Mouse (Mus musculus): ENCODE data around the gene Tmem129. TPM values are rescaled to one million over a fixed set of nuclear protein-coding genes. Genes with fewer than 3 reads are reported as not detected.

Tmem129 gene
- polyA plus RNA-seq, 1 experiment from 2014 or later, result 35.7 TPM

- no peak overlapping the region for H3K9ac ChIP-seq (ENCODE audit: low read depth, low read length)
- peak overlapping the region; percentile 32 for H3K27ac ChIP-seq (ENCODE audit: low read depth, low read length)
Observed at GRCm38 (mm10) chr5:33638826-33639225, 19.4 kb downstream of the Tmem129 start.

GRCm38 (mm10) chr5:33637606-33638350, 20.4 kb downstream of the Tmem129 start:
- DNase-seq (ENCODE audit: low spot score), result no peak
- WGBS, result 84% methylated on average over 3 of the region's 3 CpGs

More at GRCm38 (mm10) chr5:33638826-33639225, 19.4 kb downstream of the Tmem129 start:
- Histone ChIP-seq H3K4me1 (replicated peaks; ENCODE audit: control insufficient read depth, insufficient read depth, low read length) (no peaks in the 10 kb centered on the region), H3K9me3 (ENCODE audit: control insufficient read depth, low read length) (no peaks in the 10 kb centered on the region), H3K4me3 (ENCODE audit: low read depth, low read length) (no peak overlapping the region), H3K36me3 (ENCODE audit: control insufficient read depth, insufficient read depth, low read length) (peaks cover 41% of the 10 kb centered on the region), H3K4me2 (no peak overlapping the region), H3K27me3 (replicated peaks; ENCODE audit: control insufficient read depth, insufficient read depth, low read length) (no peaks in the 10 kb centered on the region)
- 68% methylated on average over 4 of the region's 4 CpGs for WGBS
- DNase-seq (ENCODE audit: low spot score) (no peak), ATAC-seq (replicated peaks; ENCODE audit: low FRiP score) (no peak)

GRCm38 (mm10) chr5:33635361-33635760, 22.9 kb downstream of the Tmem129 start:
- Histone ChIP-seq H3K27ac (ENCODE audit: low read depth, low read length) (no peak overlapping the region), H3K4me1 (replicated peaks; ENCODE audit: control insufficient read depth, insufficient read depth, low read length) (peaks cover 7% of the 10 kb centered on the region), H3K4me2 (no peak overlapping the region), H3K9ac (ENCODE audit: low read depth, low read length) (no peak overlapping the region), H3K9me3 (ENCODE audit: control insufficient read depth, low read length) (no peaks in the 10 kb centered on the region), H3K27me3 (replicated peaks; ENCODE audit: control insufficient read depth, insufficient read depth, low read length) (no peaks in the 10 kb centered on the region), H3K4me3 (ENCODE audit: low read depth, low read length) (no peak overlapping the region), H3K36me3 (ENCODE audit: control insufficient read depth, insufficient read depth, low read length) (peaks cover 17% of the 10 kb centered on the region)
- 68% methylated on average over 3 of the region's 3 CpGs for WGBS
- ATAC-seq (replicated peaks; ENCODE audit: low FRiP score) (peak; percentile 79), DNase-seq (ENCODE audit: low spot score) (no peak)

More at GRCm38 (mm10) chr5:33637606-33638350, 20.4 kb downstream of the Tmem129 start:
- no peak overlapping the region for H3K4me3 ChIP-seq (ENCODE audit: low read depth, low read length)
- ATAC-seq (replicated peaks; ENCODE audit: low FRiP score), result no peak
- H3K27me3 ChIP-seq (replicated peaks; ENCODE audit: control insufficient read depth, insufficient read depth, low read length), result no peaks in the 10 kb centered on the region
- H3K27ac ChIP-seq (ENCODE audit: low read depth, low read length), result no peak overlapping the region
- no peak overlapping the region for H3K9ac ChIP-seq (ENCODE audit: low read depth, low read length)
- no peaks in the 10 kb centered on the region for H3K9me3 ChIP-seq (ENCODE audit: control insufficient read depth, low read length)
- H3K36me3 ChIP-seq (ENCODE audit: control insufficient read depth, insufficient read depth, low read length), result peaks cover 31% of the 10 kb centered on the region
- no peak overlapping the region for H3K4me2 ChIP-seq
- H3K4me1 ChIP-seq (replicated peaks; ENCODE audit: control insufficient read depth, insufficient read depth, low read length), result no peaks in the 10 kb centered on the region

GRCm38 (mm10) chr5:33632526-33632925, 25.7 kb downstream of the Tmem129 start:
- WGBS, result 87% methylated on average over 1 of the region's 1 CpGs
- no peak overlapping the region for H3K27ac ChIP-seq (ENCODE audit: low read depth, low read length)

GRCm38 (mm10) chr5:33630615-33631014, 27.6 kb downstream of the Tmem129 start:
- Histone ChIP-seq H3K27ac (ENCODE audit: low read depth, low read length) (peak overlapping the region; percentile 44), H3K36me3 (ENCODE audit: control insufficient read depth, insufficient read depth, low read length) (0 out of 2 replicates have a peak, but pooled peaks cover 2% of the 10 kb centered on the region), H3K9me3 (ENCODE audit: control insufficient read depth, low read length) (no peaks in the 10 kb centered on the region), H3K4me2 (peak overlapping the region; percentile 85), H3K9ac (ENCODE audit: low read depth, low read length) (peak overlapping the region; percentile 61), H3K4me3 (ENCODE audit: low read depth, low read length) (peak overlapping the region; percentile 92), H3K4me1 (replicated peaks; ENCODE audit: control insufficient read depth, insufficient read depth, low read length) (peaks cover 18% of the 10 kb centered on the region), H3K27me3 (replicated peaks; ENCODE audit: control insufficient read depth, insufficient read depth, low read length) (no peaks in the 10 kb centered on the region)
- 67% methylated on average over 4 of the region's 4 CpGs for WGBS
- ATAC-seq (replicated peaks; ENCODE audit: low FRiP score) (no peak), DNase-seq (ENCODE audit: low spot score) (no peak)

More at GRCm38 (mm10) chr5:33632526-33632925, 25.7 kb downstream of the Tmem129 start:
- ATAC-seq (replicated peaks; ENCODE audit: low FRiP score), result no peak
- no peak for DNase-seq (ENCODE audit: low spot score)
- Histone ChIP-seq H3K4me2 (no peak overlapping the region), H3K36me3 (ENCODE audit: control insufficient read depth, insufficient read depth, low read length) (peaks cover 2% of the 10 kb centered on the region; the same call in 1 of the 2 replicates), H3K4me3 (ENCODE audit: low read depth, low read length) (no peak overlapping the region), H3K4me1 (replicated peaks; ENCODE audit: control insufficient read depth, insufficient read depth, low read length) (peaks cover 18% of the 10 kb centered on the region), H3K9me3 (ENCODE audit: control insufficient read depth, low read length) (no peaks in the 10 kb centered on the region), H3K27me3 (replicated peaks; ENCODE audit: control insufficient read depth, insufficient read depth, low read length) (no peaks in the 10 kb centered on the region), H3K9ac (ENCODE audit: low read depth, low read length) (no peak overlapping the region)

- 5% methylated on average over 9 of the region's 9 CpGs for WGBS
- peak overlapping the region; percentile 44 for H3K27ac ChIP-seq (ENCODE audit: low read depth, low read length)
- no peaks in the 10 kb centered on the region for H3K9me3 ChIP-seq (ENCODE audit: control insufficient read depth, low read length)
- peak overlapping the region; percentile 61 for H3K9ac ChIP-seq (ENCODE audit: low read depth, low read length)
- peak overlapping the region; percentile 92 for H3K4me3 ChIP-seq (ENCODE audit: low read depth, low read length)
- H3K27me3 ChIP-seq (replicated peaks; ENCODE audit: control insufficient read depth, insufficient read depth, low read length), result no peaks in the 10 kb centered on the region
- ATAC-seq (replicated peaks; ENCODE audit: low FRiP score) (peak; percentile 72), DNase-seq (ENCODE audit: low spot score) (no peak)
- H3K4me2 ChIP-seq, result peak overlapping the region; percentile 85
- peaks cover 18% of the 10 kb centered on the region for H3K4me1 ChIP-seq (replicated peaks; ENCODE audit: control insufficient read depth, insufficient read depth, low read length)
- H3K36me3 ChIP-seq (ENCODE audit: control insufficient read depth, insufficient read depth, low read length), result 0 out of 2 replicates have a peak, but pooled peaks cover 2% of the 10 kb centered on the region
Observed at GRCm38 (mm10) chr5:33630061-33630460, 28.2 kb downstream of the Tmem129 start.

GRCm38 (mm10) chr5:33629301-33629987, 28.8 kb downstream of the Tmem129 start, which contains the start of the genes Fam53a and Gm9903:
Gene Fam53a, minus strand, starts transcription at chr5:33629635.
Gene Gm9903, plus strand, starts transcription at chr5:33629925.
- no peaks in the 10 kb centered on the region for H3K9me3 ChIP-seq (ENCODE audit: control insufficient read depth, low read length)
- H3K4me1 ChIP-seq (replicated peaks; ENCODE audit: control insufficient read depth, insufficient read depth, low read length), result peaks cover 18% of the 10 kb centered on the region
- WGBS, result under 1% methylated on average over 98 of the region's 99 CpGs
- H3K4me2 ChIP-seq, result peak within 1 kb of the TSS; percentile 85
- H3K27me3 ChIP-seq (replicated peaks; ENCODE audit: control insufficient read depth, insufficient read depth, low read length), result no peaks in the 10 kb centered on the region
- no peaks in the 10 kb centered on the region for H3K36me3 ChIP-seq (ENCODE audit: control insufficient read depth, insufficient read depth, low read length)
- peak; percentile 100 for DNase-seq (ENCODE audit: low spot score)
- H3K4me3 ChIP-seq (ENCODE audit: low read depth, low read length), result peak within 1 kb of the TSS; percentile 92
- peak; percentile 92 for ATAC-seq (replicated peaks; ENCODE audit: low FRiP score)
- peak within 1 kb of the TSS; percentile 91 for H3K9ac ChIP-seq (ENCODE audit: low read depth, low read length)
- H3K27ac ChIP-seq (ENCODE audit: low read depth, low read length), result peak within 1 kb of the TSS; percentile 93

- no peaks in the 10 kb centered on the region for H3K9me3 ChIP-seq (ENCODE audit: control insufficient read depth, low read length)
- peaks cover 18% of the 10 kb centered on the region for H3K4me1 ChIP-seq (replicated peaks; ENCODE audit: control insufficient read depth, insufficient read depth, low read length)
- H3K9ac ChIP-seq (ENCODE audit: low read depth, low read length), result peak overlapping the region; percentile 91
- peak overlapping the region; percentile 85 for H3K4me2 ChIP-seq
- H3K27ac ChIP-seq (ENCODE audit: low read depth, low read length), result peak overlapping the region; percentile 93
- H3K4me3 ChIP-seq (ENCODE audit: low read depth, low read length), result peak overlapping the region; percentile 92
- under 1% methylated on average over 24 of the region's 24 CpGs for WGBS
- DNase-seq (ENCODE audit: low spot score) (no peak), ATAC-seq (replicated peaks; ENCODE audit: low FRiP score) (peak; percentile 39; the same call in 1 of the 2 replicates)
- H3K36me3 ChIP-seq (ENCODE audit: control insufficient read depth, insufficient read depth, low read length), result 0 out of 2 replicates have a peak, but pooled peaks cover 2% of the 10 kb centered on the region
- H3K27me3 ChIP-seq (replicated peaks; ENCODE audit: control insufficient read depth, insufficient read depth, low read length), result no peaks in the 10 kb centered on the region
Observed at GRCm38 (mm10) chr5:33628820-33629300, 29.4 kb downstream of the Tmem129 start.
